Mouse (Mus musculus) B cell, adult (primary cell): Measurements from ENCODE around the gene Vmn1r60. TPM values are rescaled to one million over a fixed set of nuclear protein-coding genes. Genes with fewer than 3 reads are reported as not detected.

Experiments used
- total RNA-seq: library from RNA; stranded (reverse); gene quantifications from 4 replicates; pipeline ENCODE4 v1.2.4, GENCODE M21; 2023; ENCODE audit not compliant: inconsistent age

Gene Vmn1r60
- not detected in 4 replicates for total RNA-seq

DNA sequence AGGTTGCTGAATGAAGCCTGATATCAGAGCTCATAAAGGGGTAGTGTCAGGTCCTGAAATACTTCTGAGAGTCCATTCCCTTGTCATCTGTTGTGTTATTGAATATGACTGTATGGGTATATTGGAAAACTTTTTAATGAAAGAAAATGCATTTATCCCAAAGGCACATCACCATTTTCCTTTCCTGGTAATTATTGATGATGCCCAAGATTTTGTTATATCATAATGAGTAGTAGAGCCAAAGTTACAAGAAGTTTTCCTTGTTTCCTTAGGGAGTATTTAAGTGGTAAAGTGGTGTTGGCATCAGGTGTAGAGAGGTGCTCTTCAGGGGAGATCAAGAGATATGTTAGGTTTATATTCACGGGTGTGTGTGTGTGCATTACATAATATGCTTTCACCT lies at the start of gene Vmn1r60:
Gene Vmn1r60, minus strand, starts transcription at position 101 of the 400 bp plus-strand sequence.

GRCm38 (mm10) chr7:5493856-5494255 lies 53.3 kb downstream of the Vmn1r60 start, which contains the start of gene Vmn2r28:
Gene Vmn2r28, minus strand, starts transcription at chr7:5493956.

Other genes with a start within 250 kb of the Vmn1r60 start
- gene Gm5065, start 196.8 kb downstream of the Vmn1r60 start, total RNA-seq, result not detected in 4 replicates
- gene Nlrp2, start 196.3 kb downstream of the Vmn1r60 start, total RNA-seq, result not detected in 4 replicates
- gene Vmn1r58, start 133.9 kb downstream of the Vmn1r60 start, total RNA-seq, result not detected in 4 replicates
- not detected in 4 replicates for gene Vmn1r59, start 90.5 kb downstream of the Vmn1r60 start, total RNA-seq
- not detected in 4 replicates for gene Vmn2r28, start 53.4 kb downstream of the Vmn1r60 start, total RNA-seq
- gene Vmn1r61, start 66.0 kb upstream of the Vmn1r60 start, total RNA-seq, result not detected in 4 replicates
- gene Vmn1r62, start 126.3 kb upstream of the Vmn1r60 start, total RNA-seq, result not detected in 4 replicates